Mouse (Mus musculus) kidney, postnatal 0 days (tissue): ENCODE measurements at regions not wholly inside any gene's neighbourhood (a gene's known extent, or its start where the extent isn't known, plus 50 kb on each side); places are given as distances from the start of the nearest gene placed in this dataset.

Experiments used
- ATAC-seq: fragments of 200-750 bp; cut with Nextera tagmentation; replicated peaks from 2 replicates; pipeline ENCODE4 v1.8.0; 2017; ENCODE audit warnings: low read depth, moderate number of reproducible peaks, moderate TSS enrichment, moderate library complexity; ENCODE audit not compliant: low FRiP score
- DNase-seq: peaks from one replicate; pipeline ENCODE4 v3.0.0-alpha.2; 2016; ENCODE audit warnings: low spot score
- H3K27ac ChIP-seq: fragments of 300-500 bp; sonication (generic); 2 replicates; pipeline ENCODE4 v1.5.1; 2014; ENCODE audit warnings: mild to moderate bottlenecking
- H3K27me3 ChIP-seq: fragments of 300-500 bp; sonication (generic); 2 replicates; pipeline ENCODE4 v1.6.1; 2014; ENCODE audit warnings: low read length, mixed read lengths; ENCODE audit not compliant: insufficient read depth
- H3K36me3 ChIP-seq: fragments of 300-500 bp; sonication (generic); 2 replicates; pipeline ENCODE4 v1.6.1; 2014; ENCODE audit warnings: low read length, mixed read lengths; ENCODE audit not compliant: insufficient read depth
- H3K4me1 ChIP-seq: fragments of 300-500 bp; sonication (generic); replicated peaks from 2 replicates; pipeline ENCODE4 v1.6.1; 2014; ENCODE audit warnings: antibody characterized with exemption, low read length, mixed read lengths; ENCODE audit not compliant: insufficient read depth
- H3K4me2 ChIP-seq: fragments of 300-500 bp; sonication (generic); 2 replicates; pipeline ENCODE4 v1.6.1; 2014; ENCODE audit warnings: mild to moderate bottlenecking, low read length, moderate library complexity, mixed read lengths
- H3K4me3 ChIP-seq: fragments of 300-500 bp; sonication (generic); replicated peaks from 2 replicates; pipeline ENCODE4 v1.5.1; 2014; ENCODE audit warnings: low read depth, low read length
- H3K9ac ChIP-seq: fragments of 300-500 bp; sonication (generic); 2 replicates; pipeline ENCODE4 v1.6.1; 2014; ENCODE audit warnings: low read depth, low read length
- H3K9me3 ChIP-seq: fragments of 300-500 bp; sonication (generic); replicated peaks from 2 replicates; pipeline ENCODE4 v1.6.1; 2016; ENCODE audit warnings: low read length, inconsistent platforms, mixed read lengths
- CTCF ChIP-seq: IDR thresholded peaks from 2 replicates; pipeline ENCODE4 v1.5.1; 2016; ENCODE audit warnings: antibody characterized with exemption, low read depth, mild to moderate bottlenecking, moderate library complexity
- WGBS: fragments of 180-500 bp; shearing (Covaris S2); extraction: QIAGEN DNeasy Blood & Tissue Kit; methylation state at CpG from one replicate; pipeline ENCODE4 v1.1.7; 2014; 5-methylcytosine and 5-hydroxymethylcytosine counted together

- no peaks in the 10 kb centered on the region for H3K4me1 ChIP-seq
- ATAC-seq, result no peak
- no peak for TF ChIP-seq CTCF
- H3K9me3 ChIP-seq, result no peaks in the 10 kb centered on the region
- WGBS, result 29% methylated on average over 8 of the region's 8 CpGs
- no peak overlapping the region for H3K9ac ChIP-seq
- DNase-seq, result no peak
- H3K36me3 ChIP-seq, result no peaks in the 10 kb centered on the region
- H3K4me3 ChIP-seq, result no peak overlapping the region
- no peak overlapping the region for H3K27ac ChIP-seq
- H3K27me3 ChIP-seq, result no peaks in the 10 kb centered on the region
- no peak overlapping the region for H3K4me2 ChIP-seq
These were observed 155.3 kb upstream of the Zc3h12a start for GRCm38 (mm10) chr4:125282974-125283319.

- peak; percentile 32 for DNase-seq
- no peak overlapping the region for H3K9ac ChIP-seq
- H3K27me3 ChIP-seq, result no peaks in the 10 kb centered on the region
- no peak for TF ChIP-seq CTCF
- ATAC-seq, result peak; percentile 46; the same call in 1 of the 2 replicates
- H3K4me2 ChIP-seq, result no peak overlapping the region
- no peaks in the 10 kb centered on the region for H3K9me3 ChIP-seq
- no peak overlapping the region for H3K4me3 ChIP-seq
- H3K4me1 ChIP-seq, result no peaks in the 10 kb centered on the region
- H3K36me3 ChIP-seq, result no peaks in the 10 kb centered on the region
- H3K27ac ChIP-seq, result no peak overlapping the region
- 9% methylated on average over 21 of the region's 21 CpGs for WGBS
These were observed 154.7 kb upstream of the Zc3h12a start for GRCm38 (mm10) chr4:125282154-125282973.

- 10% methylated on average over 7 of the region's 7 CpGs for WGBS
- Histone ChIP-seq H3K9ac (no peak overlapping the region), H3K4me1 (no peaks in the 10 kb centered on the region), H3K9me3 (no peaks in the 10 kb centered on the region), H3K4me3 (no peak overlapping the region), H3K4me2 (no peak overlapping the region), H3K27ac (no peak overlapping the region), H3K36me3 (no peaks in the 10 kb centered on the region), H3K27me3 (peaks cover 5% of the 10 kb centered on the region)
- peak; percentile 58 for DNase-seq
- TF ChIP-seq CTCF, result no peak
- peak; percentile 46; the same call in 1 of the 2 replicates for ATAC-seq
These were observed 151.5 kb upstream of the Zc3h12a start for GRCm38 (mm10) chr4:125279165-125279564.

GRCm38 (mm10) chr4:125276861-125277260 is 149.2 kb upstream of the Zc3h12a start:
- no peak for TF ChIP-seq CTCF
- Histone ChIP-seq H3K36me3 (no peaks in the 10 kb centered on the region), H3K4me2 (no peak overlapping the region), H3K4me3 (no peak overlapping the region), H3K27me3 (peaks cover 5% of the 10 kb centered on the region), H3K4me1 (no peaks in the 10 kb centered on the region), H3K9ac (no peak overlapping the region), H3K27ac (no peak overlapping the region), H3K9me3 (no peaks in the 10 kb centered on the region)
- DNase-seq, result no peak
- WGBS, result 70% methylated on average over 6 of the region's 6 CpGs
- no peak for ATAC-seq

- no peak for TF ChIP-seq CTCF
- Histone ChIP-seq H3K4me2 (no peak overlapping the region), H3K27ac (no peak overlapping the region), H3K4me1 (no peaks in the 10 kb centered on the region), H3K27me3 (peaks cover 5% of the 10 kb centered on the region), H3K9ac (no peak overlapping the region), H3K9me3 (no peaks in the 10 kb centered on the region), H3K4me3 (no peak overlapping the region), H3K36me3 (no peaks in the 10 kb centered on the region)
- ATAC-seq, result no peak
- DNase-seq, result peak; percentile 1
- WGBS, result under 1% methylated on average over 13 of the region's 13 CpGs
These were observed 147.6 kb upstream of the Zc3h12a start for GRCm38 (mm10) chr4:125275259-125275658.

- peaks cover 5% of the 10 kb centered on the region for H3K27me3 ChIP-seq
- 79% methylated on average over 14 of the region's 14 CpGs for WGBS
- DNase-seq (no peak), ATAC-seq (no peak)
- no peak overlapping the region for H3K9ac ChIP-seq
- no peaks in the 10 kb centered on the region for H3K36me3 ChIP-seq
- no peak overlapping the region for H3K27ac ChIP-seq
- no peaks in the 10 kb centered on the region for H3K9me3 ChIP-seq
- no peak overlapping the region for H3K4me2 ChIP-seq
- no peak overlapping the region for H3K4me3 ChIP-seq
- TF ChIP-seq CTCF, result no peak
- H3K4me1 ChIP-seq, result no peaks in the 10 kb centered on the region
These were observed 143.3 kb upstream of the Zc3h12a start for GRCm38 (mm10) chr4:125270951-125271350.
